Mouse (Mus musculus) liver, embryonic 14.5 days (tissue): ENCODE data around the gene Klc3.

Experiments
- CTCF ChIP-seq: IDR thresholded peaks from 2 replicates; pipeline ENCODE4 v1.5.1; 2016; ENCODE audit warnings: antibody characterized with exemption, low read depth, control low read depth
- EP300 ChIP-seq: IDR thresholded peaks from 2 replicates; pipeline ENCODE4 v1.6.1; 2016; ENCODE audit warnings: antibody characterized with exemption, low read depth

DNA sequence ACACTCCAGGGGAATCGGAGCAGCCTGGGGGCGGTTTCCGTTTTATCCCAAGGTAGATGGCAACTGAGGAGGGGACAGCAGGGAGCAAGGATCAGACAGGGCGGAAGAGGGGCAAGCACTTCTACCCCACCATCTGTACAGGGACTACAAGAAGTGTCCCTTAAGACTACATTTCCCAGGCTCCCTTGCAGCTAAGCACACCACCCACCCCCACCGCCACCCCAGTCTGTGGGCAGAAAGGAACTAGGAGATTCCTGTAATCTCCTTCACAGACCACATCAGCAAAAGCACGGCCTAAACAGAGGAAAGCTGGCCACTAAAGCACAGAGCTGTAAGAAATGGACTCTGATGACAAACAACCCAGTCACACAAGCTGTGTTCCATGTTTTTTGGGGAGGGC is 22.4 kb upstream of the Klc3 start:
- TF ChIP-seq EP300 = no peak
- TF ChIP-seq CTCF = no peak
